Mouse (Mus musculus) right cerebral cortex, adult 2 months (tissue): ENCODE data around the gene Ndufaf5.
"Not testable (repeated sequence)": the region's sequence is repeated elsewhere in the genome, so short reads cannot be mapped to it uniquely, and the experiment has no call there.

Source experiments
- DNase-seq, 2 experiments: peaks; one replicate each; pipeline ENCODE4 v3.0.0; 2021 to 2022; ENCODE audit warnings: low spot score in 2 of 2

Gene Ndufaf5

DNA sequence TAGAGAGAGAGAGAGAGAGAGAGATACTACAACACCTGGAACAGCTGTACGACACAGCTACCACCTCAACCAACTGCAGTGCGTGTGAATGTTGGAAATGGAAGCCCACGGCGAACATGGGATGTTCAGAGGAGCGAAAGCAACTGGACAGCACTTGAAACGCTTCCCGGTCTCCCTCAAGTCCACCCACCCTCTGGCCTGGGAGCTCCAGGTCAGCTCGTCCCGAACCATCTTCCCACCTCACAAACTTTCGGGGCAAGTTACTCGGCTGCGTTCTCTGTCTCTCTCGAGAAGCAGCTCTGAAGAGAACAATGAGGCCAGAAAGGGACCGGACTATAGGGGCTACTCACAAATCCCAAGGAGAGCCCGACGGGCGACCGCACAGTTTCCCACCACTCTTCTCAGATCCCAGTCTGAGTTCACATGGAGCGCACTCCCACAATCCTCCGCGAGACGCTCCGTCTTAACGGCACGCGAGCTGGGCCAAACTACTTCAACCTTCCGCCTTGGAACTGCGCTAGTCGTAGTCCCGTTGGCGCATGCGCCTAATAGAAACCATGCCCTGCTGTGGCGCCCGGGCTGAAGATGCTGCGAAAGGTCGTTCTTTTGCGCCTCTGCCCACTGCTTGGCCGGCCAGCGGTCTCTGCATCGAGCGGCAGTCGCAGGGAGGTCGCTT is at the start of gene Ndufaf5, which contains the start of gene Esf1:
Gene Ndufaf5 (plus strand): TSS at position 523 of the 676 bp plus-strand sequence.
Gene Esf1 (minus strand): TSS at position 438 of the 676 bp plus-strand sequence.
- peak; percentile 99 to 100 for DNase-seq

DNA sequence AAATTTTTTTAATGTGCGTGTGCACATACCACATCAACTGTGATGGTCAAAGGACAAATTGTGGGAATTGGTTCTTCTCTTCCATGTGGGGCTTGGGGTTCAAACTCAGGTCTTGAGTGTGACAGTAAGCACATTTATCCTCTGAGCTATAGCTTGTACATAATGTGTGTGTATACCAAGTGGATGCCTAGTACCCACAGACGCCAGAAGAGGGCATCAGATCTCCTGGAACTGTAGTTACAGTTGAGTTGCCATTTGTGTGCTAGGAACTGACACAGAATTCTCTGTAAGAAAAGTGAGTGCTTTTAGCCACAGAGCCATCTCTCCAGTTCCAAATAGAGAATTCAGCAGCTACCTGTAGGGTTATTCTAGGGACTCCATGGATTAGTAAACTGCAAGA is 44.9 kb upstream of the Ndufaf5 start:
- no peak for DNase-seq

DNA sequence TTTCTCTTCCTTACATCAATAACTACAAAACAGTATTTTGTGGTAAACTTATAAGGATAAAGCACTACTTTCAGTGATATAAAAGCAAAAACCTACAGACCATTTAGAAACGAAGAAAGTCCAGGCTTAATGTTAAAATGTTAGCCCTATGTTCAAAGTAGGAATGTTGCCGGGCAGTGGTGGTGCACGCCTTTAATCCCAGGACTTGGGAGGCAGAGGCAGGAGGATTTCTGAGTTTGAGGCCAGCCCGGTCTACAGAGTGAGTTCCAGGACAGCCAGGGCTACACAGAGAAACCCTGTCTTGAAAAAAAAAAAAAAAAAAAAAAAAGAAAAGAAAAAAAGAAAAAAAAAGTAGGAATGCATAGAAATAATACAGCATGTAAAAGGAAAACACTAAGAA is 18.7 kb upstream of the Ndufaf5 start, which contains the start of gene Gm17374:
Gene Gm17374 (plus strand): TSS at position 301 of the 400 bp plus-strand sequence.
- DNase-seq, result not testable (repeated sequence)

DNA sequence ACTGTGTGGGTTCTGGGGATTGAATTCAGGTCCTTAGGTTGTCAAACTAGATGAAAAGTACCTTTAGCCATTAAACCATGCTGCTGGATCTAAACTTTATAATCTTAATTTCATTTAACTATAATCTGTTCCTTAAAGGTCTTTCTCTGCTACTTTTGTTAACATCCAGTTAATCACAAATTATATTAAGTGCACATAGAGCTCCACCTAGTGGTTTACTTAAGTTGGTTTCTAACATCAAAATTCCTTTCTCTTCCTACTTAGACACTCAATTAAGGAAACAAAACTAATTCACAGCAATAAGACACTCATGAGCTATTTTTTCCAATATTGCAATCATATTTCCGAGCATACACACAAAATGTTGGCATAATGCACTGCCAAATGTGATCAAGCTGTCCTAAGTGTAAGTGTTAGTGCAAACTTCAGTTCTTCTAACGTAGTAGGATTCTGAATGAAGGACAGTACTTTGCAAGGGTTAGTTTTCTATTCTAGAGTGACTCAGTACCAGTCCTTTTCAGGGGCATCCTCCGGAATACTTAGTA is 11.2 kb upstream of the Ndufaf5 start:
- DNase-seq, result no peak

DNA sequence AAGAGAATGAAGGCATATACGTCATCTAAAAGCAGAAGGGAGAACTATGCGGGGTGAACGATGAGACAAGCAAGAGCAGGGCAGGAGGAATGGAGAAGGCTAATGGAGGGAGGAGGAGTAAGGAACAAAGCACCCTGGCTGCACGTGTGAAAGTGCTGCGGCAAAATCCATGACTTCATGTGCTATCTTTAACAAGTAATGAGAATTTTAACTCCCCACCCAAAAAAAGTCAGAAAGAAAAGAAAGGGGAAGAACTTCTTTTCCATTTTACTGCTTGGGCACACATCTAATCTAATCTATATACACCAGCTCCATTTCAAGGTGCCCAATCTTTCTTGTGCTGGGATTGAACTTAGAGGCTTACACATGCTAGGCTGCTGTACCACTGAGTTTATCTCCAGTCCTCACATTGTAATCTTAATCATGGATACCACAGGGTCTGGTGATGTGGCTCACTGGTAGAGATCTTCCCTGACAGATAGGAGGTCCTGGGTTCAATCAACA is 7.0 kb upstream of the Ndufaf5 start:
- DNase-seq, result no peak

DNA sequence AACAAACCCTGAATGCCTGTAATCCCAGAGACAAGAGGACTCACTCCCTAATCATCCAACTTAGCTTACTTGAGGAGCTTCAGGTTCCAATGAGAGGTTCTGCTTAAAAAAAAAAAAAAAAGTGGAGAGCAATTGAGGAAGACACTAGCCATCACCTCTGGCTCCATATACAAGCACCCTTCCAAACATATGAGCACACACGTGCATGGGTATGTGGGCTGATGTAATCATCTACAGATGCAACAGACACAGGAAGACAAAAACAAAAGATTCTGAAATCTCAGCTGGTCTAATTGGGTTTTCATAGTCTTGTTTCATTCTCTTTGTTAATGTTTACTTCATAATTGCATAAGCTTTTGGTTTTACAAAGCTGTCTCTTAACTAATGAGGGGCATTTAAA is 1.4 kb upstream of the Ndufaf5 start:
- DNase-seq, result no peak

DNA sequence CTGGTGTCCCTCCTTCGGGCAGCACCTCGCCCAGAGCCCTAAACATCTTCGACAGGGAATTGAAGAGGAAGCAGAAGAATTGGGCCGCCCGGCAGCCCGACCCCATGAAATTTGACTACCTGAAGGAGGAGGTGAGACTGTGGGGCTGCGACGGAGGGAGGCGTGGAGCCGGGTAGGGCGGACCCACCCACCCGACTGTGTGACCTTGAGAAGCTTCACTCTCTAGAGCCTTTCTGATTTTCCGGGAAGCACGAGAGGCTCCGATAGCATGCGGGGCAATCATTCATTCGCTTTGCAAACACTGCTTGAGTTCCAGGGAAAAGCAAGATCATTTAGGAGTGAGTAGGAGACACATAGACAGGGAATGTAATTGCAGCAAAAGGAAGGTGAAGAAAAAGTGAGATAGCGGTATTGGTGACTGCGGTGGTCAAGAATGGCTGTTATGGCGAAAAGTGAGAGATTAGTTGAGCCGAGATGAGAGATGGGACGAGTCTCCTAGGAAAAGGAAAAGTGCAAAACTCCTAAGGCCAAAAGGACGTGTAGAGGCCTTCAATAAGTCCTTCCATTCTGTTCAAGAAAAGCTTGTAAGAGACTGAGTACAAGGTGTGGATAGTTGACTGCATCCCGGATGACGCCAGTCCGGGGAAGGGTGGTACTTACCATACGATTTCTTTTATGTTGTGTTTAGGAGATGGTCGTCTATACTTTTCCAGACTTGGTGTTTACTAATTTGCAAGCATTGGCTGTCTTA is 529 bp downstream of the Ndufaf5 start:
- no peak for DNase-seq

DNA sequence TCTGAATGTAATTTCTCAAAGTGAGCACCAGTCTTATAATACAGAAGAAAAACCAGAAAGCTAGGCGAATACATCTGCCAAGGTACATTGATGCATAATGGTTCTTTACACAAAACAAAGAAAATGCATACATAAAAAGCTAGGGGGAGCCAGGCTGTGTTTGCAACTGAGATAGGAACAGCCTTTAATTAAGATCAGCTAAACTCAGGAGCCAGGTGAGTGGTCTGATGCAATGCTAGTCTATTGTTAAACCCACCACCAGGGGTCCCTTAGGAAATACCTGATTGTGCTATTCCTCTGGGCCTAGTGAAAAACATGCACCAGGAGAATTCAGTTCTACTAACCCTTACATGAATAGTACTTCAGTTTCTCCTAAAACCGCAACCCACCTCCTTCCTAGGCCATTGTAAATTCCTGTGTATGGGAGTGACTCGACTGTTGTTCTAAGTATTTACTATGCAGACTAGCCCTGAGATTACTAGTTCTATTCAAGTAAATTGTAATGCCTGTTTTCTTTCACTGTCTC is 15.3 kb downstream of the Ndufaf5 start:
- DNase-seq, result not testable (repeated sequence)

DNA sequence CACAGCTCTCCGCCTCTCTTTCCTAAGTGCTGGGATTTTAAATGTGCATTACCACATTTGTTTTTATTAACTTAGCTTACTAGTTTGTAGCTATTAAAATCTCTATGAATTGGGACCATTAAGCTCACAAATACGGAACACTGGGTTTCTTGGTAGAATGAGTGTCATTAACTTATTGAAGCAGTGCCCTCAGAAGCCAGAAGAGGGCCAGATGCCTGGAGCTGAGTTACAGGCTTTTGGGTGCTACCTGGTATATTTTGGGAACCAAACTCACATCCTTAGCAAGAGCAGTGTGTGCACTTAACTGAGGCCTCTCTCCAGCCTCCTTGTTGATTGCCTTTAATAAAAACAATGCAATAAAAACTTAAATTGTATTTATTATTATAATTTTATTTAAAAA is 30.3 kb downstream of the Ndufaf5 start:
- DNase-seq, result no peak

DNA sequence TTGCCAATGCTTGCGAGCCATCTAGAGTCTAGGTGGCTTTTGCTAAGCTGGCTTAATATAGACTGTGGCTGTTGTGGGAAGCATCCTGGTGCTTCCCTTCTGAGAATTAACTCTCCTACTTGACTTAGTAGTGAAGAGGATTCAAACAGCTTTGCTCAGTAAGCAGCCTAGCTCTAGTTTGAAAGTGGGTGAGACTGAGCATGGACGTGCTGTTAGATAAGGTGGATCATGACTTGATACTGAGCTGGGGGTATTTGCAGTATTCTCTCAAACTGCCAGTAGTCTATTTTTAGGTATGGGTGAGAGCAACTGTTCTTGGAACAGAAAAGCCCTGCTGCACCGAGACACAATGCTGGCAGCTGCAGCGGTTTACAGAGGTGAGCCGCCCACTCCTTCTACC is 32.1 kb downstream of the Ndufaf5 start:
- peak; percentile 31 to 33 for DNase-seq

DNA sequence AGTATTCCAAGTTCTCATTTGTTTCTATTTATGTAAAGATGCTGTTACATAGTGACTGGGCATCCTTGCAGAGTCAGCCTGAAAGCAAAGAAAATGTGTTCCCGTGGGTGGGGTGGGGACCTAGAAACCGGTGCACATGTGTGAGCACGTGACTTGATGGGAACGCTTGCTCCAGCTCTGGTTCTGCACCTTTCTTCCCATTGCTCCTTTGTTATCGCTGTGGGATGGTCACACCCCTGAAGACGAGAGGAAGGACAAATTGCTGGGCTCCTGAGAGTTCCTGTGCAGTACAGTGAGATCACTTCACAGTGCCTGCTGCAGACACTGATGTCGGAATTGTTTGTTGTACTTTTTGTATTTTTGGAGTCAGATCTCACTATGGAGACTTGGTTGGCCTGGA is 33.3 kb downstream of the Ndufaf5 start:
- no peak for DNase-seq

DNA sequence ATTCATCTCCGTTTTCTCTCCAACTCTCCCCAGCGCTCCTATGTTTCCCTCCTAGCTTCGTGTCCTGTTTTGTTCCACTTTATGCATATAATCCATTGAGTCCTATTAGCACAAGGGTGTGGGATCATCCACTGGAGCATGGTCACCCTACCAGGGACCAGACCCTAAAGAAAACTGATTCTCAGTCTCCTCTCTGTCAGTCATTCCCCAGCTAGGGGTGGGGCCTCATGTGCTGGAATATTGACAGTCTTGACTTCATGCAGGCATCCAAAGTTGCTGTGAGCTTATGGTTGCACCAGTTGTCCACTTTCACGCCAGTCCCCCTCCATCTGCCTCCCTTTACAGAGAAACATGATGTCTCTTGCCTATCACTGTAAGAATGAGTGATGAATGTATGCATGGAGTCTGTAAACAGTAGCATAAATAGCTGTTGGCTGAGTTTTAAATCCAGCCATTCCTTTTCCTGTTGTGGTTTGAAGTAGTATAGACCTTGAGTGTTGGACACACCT is 44.1 kb downstream of the Ndufaf5 start:
- no peak for DNase-seq

DNA sequence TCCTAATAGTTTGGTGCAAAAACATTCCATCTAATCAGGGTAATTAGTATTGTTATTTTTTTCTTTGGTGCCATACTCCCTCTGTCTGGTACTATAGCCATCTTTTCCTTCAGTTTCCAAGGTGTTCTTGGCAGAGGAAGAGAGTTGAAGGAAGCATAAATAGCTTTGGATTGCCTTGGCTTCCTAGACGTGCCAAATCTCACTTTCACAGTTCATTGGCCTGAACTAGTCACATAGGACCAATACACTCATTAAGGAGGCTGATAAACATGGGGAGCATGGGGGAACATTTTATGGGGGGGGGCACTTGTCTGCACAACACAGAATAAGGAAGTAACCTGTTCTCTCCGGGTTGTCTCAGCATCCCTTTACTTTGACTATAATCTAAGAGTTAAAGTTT is 45.0 kb downstream of the Ndufaf5 start:
- DNase-seq, result no peak

DNA sequence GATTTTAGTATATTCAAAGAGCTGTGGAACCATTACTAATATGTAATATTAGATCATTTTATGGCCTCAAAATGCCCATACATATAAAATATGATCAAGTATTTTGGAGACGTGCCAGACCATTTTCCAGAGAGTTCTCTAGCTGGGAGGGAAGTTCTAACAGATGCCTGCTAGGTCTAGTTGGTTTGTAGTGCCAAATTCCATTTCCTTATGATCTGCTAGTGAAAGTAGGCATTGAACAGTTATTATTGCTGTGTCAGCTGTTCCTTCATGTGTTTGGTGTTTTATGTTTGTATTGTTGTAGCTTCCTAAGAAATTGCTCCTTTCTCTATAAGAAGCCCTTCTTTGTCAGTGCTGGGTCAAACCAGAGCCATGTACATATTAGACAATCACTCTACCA is 45.5 kb downstream of the Ndufaf5 start:
- DNase-seq, result no peak

DNA sequence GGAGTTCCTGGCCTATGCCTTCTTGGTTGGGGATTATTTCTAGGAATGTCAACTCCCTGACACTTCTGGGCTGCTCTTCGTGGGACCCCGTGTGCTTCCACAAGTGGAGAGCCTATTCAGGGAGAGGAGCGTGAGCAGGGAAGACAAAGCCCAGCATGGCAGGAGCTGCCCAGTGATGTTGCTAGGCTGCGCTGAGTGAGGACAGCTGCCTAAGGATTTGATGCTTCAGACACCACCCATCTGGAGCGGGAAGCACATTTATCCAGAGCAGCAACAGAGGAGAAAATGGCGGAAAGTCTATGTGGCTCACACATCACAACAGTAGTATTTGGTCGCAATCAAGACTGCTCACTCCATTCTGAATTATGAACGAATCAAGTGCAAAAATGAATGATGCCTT is 49.9 kb downstream of the Ndufaf5 start:
- DNase-seq, result no peak

DNA sequence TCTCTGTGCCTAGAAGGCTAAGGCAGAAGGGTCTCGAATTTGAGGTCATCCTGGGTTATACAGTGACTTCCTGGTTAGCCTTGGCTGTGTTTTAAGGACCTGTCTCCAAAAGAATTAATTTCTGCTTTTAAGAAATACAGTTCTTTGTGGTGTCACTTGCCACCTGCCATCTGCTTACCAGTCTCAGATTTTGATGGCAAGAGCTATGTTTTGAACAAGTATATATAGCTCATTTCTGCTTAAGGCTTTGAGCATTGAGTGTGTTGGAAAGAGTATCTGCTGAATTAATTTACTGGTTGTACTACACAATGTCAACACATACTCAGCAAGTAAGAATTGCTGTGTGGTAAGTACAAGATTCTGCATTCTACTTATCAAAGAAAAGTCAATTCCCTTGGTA is 59.8 kb downstream of the Ndufaf5 start:
- DNase-seq, result no peak

DNA sequence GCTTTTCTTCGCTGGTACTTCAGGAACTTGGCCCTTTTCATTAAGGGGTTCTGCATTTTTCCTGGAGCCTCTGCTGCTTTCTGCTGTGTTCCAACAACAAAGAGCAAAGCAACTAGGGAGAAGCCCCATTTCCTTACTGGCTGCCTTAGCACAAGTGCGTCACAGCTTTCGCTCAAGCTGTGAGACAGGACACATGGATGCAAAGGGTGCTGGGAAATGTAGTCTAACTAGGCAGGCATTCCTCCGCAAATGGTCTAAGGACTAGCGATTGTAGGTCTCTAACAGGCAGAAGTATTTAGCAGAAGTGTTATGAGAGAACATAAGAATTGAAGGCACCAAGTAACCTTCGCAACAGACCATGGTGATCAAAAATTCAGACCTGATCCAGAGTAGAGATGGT is 66.8 kb downstream of the Ndufaf5 start:
- DNase-seq, result no peak

DNA sequence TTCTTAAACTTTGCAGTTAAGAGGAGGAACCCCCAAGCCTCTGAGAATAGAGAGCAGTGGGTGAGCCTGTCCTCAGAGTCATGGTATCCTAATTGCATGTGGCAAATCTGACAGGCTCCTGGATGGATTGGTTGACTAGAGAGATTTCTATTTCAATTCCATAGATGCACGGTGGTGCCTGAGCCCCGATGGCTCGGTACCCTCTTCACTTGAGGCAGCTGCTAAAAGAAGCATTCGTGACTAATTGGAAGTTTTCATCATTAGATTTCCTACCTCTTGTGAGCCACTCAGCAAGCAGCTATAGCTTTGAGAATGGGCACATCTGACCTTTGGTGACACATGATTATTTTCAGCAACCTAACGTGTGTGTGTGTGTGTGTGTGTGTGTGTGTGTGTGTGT is 71.9 kb downstream of the Ndufaf5 start:
- DNase-seq, result no peak

DNA sequence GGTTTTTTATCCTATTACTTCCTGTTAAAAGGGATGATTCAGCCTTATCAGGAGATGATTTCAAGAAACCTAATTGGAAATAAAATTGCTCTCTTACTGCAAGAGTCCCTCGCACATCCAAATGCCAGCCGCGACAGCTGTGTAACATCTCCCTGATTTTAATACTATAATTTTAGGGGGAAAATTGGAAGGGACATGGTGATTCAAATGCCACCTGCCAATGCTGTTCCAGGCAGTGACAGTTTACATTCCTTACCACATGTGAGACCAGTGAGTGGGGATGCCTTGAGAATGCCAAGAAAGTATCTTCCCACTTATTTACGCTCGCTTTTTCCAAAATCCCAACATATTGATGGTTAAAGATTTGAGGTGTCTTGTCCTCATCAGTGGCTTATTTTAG is 72.7 kb downstream of the Ndufaf5 start:
- no peak for DNase-seq
